Mouse (Mus musculus): ENCODE data around the gene Ubxn2a. TPM values are rescaled to one million over a fixed set of nuclear protein-coding genes. Genes with fewer than 3 reads are reported as not detected.
A peak's percentile ranks its signal among the peaks of the same experiment; 100 is the strongest.
"Not testable (repeated sequence)": the region's sequence is repeated elsewhere in the genome, so short reads cannot be mapped to it uniquely, and the experiment has no call there.

Ubxn2a gene
- 10 to 100 TPM; 13.3 to 17.3 (median 14.9) TPM for polyA plus RNA-seq (2017; shearing (Covaris generic))

- peak; percentile 90 for ATAC-seq
Observed at GRCm38 (mm10) chr12:4906951-4907906, at the start of gene Ubxn2a. Gene Ubxn2a (minus strand): TSS chr12:4907705.

GRCm38 (mm10) chr12:4953156-4953555, 45.7 kb upstream of the Ubxn2a start:
- no peak for ATAC-seq

GRCm38 (mm10) chr12:4952272-4952671, 44.8 kb upstream of the Ubxn2a start:
- ATAC-seq: no peak

- ATAC-seq: no peak
Observed at GRCm38 (mm10) chr12:4930820-4931548, 23.5 kb upstream of the Ubxn2a start.

GRCm38 (mm10) chr12:4928197-4928596, 20.7 kb upstream of the Ubxn2a start:
- ATAC-seq: no peak

- peak; percentile 67 for ATAC-seq
Observed at GRCm38 (mm10) chr12:4917805-4918591, 10.5 kb upstream of the Ubxn2a start.

GRCm38 (mm10) chr12:4916994-4917804, 9.7 kb upstream of the Ubxn2a start, which contains the start of gene Atad2b:
Gene Atad2b (plus strand): TSS chr12:4917353.
- ATAC-seq: peak; percentile 86

- no peak for ATAC-seq
Observed at GRCm38 (mm10) chr12:4914944-4915343, 7.4 kb upstream of the Ubxn2a start.

GRCm38 (mm10) chr12:4914441-4914840, 6.9 kb upstream of the Ubxn2a start:
- no peak for ATAC-seq

GRCm38 (mm10) chr12:4911716-4912115, 4.2 kb upstream of the Ubxn2a start:
- ATAC-seq: no peak

GRCm38 (mm10) chr12:4910496-4910895, 3.0 kb upstream of the Ubxn2a start:
- ATAC-seq: not testable (repeated sequence)

GRCm38 (mm10) chr12:4908391-4908790, 886 bp upstream of the Ubxn2a start:
- no peak for ATAC-seq

- ATAC-seq: no peak
Observed at GRCm38 (mm10) chr12:4906476-4906875, 1.0 kb downstream of the Ubxn2a start.

- no peak for ATAC-seq
Observed at GRCm38 (mm10) chr12:4905946-4906345, 1.6 kb downstream of the Ubxn2a start.

- ATAC-seq: no peak
Observed at GRCm38 (mm10) chr12:4898024-4898423, 9.5 kb downstream of the Ubxn2a start.

GRCm38 (mm10) chr12:4889891-4890290, 17.6 kb downstream of the Ubxn2a start:
- ATAC-seq: no peak

GRCm38 (mm10) chr12:4889251-4889650, 18.3 kb downstream of the Ubxn2a start:
- no peak for ATAC-seq

- no peak for ATAC-seq
Observed at GRCm38 (mm10) chr12:4888739-4889138, 18.8 kb downstream of the Ubxn2a start.

- ATAC-seq: not testable (repeated sequence)
Observed at GRCm38 (mm10) chr12:4886581-4886980, 20.9 kb downstream of the Ubxn2a start.

- ATAC-seq: no peak
Observed at GRCm38 (mm10) chr12:4885062-4885461, 22.4 kb downstream of the Ubxn2a start.

- no peak for ATAC-seq
Observed at GRCm38 (mm10) chr12:4882086-4882485, 25.4 kb downstream of the Ubxn2a start.

GRCm38 (mm10) chr12:4879048-4879447, 28.5 kb downstream of the Ubxn2a start:
- ATAC-seq: no peak
